Mouse (Mus musculus): ENCODE data around the gene Gm42906.

- no peak for TF ChIP-seq CTCF (conservative IDR thresholded peaks at IDR 0.05; ENCODE audit: low read length)
- TF ChIP-seq NANOG (IDR thresholded peaks at IDR 0.05; ENCODE audit: borderline replicate concordance, low read length), result no peak
- TF ChIP-seq POU5F1 (IDR thresholded peaks at IDR 0.05; ENCODE audit: borderline replicate concordance, low read length), result no peak
Observed at GRCm38 (mm10) chr5:151210869-151211268, 217.1 kb downstream of the Gm42906 start.
